Mouse (Mus musculus): ENCODE data around the gene Htt. TPM values are rescaled to one million over a fixed set of nuclear protein-coding genes. Genes with fewer than 3 reads are reported as not detected.

Htt gene
- polyA plus RNA-seq, 1 experiment from 2014 or later: 17.1 TPM

GRCm38 (mm10) chr5:34902811-34903385 is 141.4 kb downstream of the Htt start:
- no peaks in the 10 kb centered on the region for H3K4me1 ChIP-seq
- no peak overlapping the region for H3K4me3 ChIP-seq
- no peaks in the 10 kb centered on the region for H3K27me3 ChIP-seq (ENCODE audit: low read depth, poor library complexity, severe bottlenecking)
- no peak for DNase-seq (ENCODE audit: low spot score)
- WGBS: 94% methylated on average over 5 of the region's 5 CpGs
- H3K9me3 ChIP-seq (replicated peaks): no peaks in the 10 kb centered on the region
- H3K27ac ChIP-seq: no peak overlapping the region
- peaks cover 98% of the 10 kb centered on the region for H3K36me3 ChIP-seq

DNA sequence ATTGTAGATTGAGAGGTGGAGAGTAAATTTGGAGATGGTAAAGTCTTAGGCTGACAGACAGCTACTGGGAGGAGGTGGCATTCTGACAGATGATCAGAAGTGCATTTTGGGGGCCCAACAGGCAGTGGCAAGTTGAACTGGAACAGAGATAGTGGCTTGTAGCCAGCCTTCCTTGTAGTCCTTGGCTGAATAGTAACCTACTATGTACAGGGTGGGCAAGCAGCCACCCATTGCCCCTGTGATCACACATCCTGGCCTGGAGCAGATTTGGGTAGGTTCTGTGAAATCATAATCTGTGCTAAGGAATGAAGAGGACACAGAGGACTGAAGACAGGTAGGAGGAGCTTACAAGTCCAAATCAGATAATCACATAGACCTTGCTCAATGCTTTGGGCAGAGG is 142.9 kb downstream of the Htt start:
- Histone ChIP-seq H3K4me3 (no peak overlapping the region), H3K4me1 (no peaks in the 10 kb centered on the region), H3K36me3 (peaks cover 97% of the 10 kb centered on the region), H3K9me3 (replicated peaks) (no peaks in the 10 kb centered on the region), H3K27me3 (ENCODE audit: low read depth, poor library complexity, severe bottlenecking) (no peaks in the 10 kb centered on the region), H3K27ac (no peak overlapping the region)
- no peak for DNase-seq (ENCODE audit: low spot score)

GRCm38 (mm10) chr5:34907230-34907629 is 145.7 kb downstream of the Htt start:
- Histone ChIP-seq H3K27ac (no peak overlapping the region), H3K4me3 (no peak overlapping the region), H3K4me1 (no peaks in the 10 kb centered on the region), H3K27me3 (ENCODE audit: low read depth, poor library complexity, severe bottlenecking) (no peaks in the 10 kb centered on the region), H3K9me3 (replicated peaks) (no peaks in the 10 kb centered on the region), H3K36me3 (peaks cover 85% of the 10 kb centered on the region)
- DNase-seq (ENCODE audit: low spot score): no peak
- 93% methylated on average over 4 of the region's 4 CpGs for WGBS

DNA sequence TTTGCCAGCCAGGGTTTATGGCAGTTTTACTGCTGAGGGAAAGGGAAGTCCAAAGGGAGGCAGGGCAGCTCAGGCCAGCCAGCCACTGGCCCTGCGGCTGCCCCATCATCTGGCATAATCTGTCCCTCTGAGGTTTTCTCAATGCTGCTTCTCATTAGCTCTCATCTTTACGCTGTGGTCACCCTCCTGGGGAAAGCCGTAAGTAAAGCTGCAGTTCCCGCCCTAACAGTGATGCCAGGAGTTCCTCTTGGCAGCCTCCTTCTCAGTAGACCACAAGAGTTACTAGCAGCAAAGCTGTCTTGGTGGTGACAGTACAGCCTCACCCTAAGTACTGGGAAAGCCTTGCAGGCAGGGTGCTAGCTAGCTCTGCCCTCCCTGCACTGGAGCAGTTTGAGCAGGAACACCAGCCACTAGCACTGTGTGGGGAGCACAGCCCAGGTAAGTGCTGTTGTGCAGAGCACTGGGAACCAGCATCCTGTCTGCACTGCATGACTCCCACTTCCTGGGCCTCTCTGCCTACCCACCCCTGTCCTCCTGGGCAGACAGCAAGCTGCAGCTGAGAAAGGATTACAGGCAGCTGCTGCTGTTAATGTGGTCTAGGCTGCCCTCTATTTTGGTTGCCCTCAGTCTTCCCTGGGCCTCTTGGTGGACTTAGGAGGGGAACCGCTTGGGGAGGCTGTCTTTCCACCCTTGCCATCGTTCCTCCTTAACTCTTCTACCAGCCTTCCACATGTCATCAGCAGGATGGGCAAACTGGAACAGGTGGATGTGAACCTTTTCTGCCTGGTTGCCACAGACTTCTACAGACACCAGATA is 146.6 kb downstream of the Htt start, which contains the start of gene Msantd1:
Gene Msantd1, plus strand, starts transcription at position 103 of the 816 bp plus-strand sequence.
- Histone ChIP-seq H3K27me3 (ENCODE audit: low read depth, poor library complexity, severe bottlenecking) (no peaks in the 10 kb centered on the region), H3K27ac (peak within 1 kb of the TSS; percentile 30; the same call in 1 of the 2 replicates), H3K9me3 (replicated peaks) (no peaks in the 10 kb centered on the region), H3K36me3 (peaks cover 76% of the 10 kb centered on the region), H3K4me1 (no peaks in the 10 kb centered on the region), H3K4me3 (no peak within 1 kb of the TSS)
- DNase-seq (ENCODE audit: low spot score): no peak
- 87% methylated on average over 6 of the region's 6 CpGs for WGBS

DNA sequence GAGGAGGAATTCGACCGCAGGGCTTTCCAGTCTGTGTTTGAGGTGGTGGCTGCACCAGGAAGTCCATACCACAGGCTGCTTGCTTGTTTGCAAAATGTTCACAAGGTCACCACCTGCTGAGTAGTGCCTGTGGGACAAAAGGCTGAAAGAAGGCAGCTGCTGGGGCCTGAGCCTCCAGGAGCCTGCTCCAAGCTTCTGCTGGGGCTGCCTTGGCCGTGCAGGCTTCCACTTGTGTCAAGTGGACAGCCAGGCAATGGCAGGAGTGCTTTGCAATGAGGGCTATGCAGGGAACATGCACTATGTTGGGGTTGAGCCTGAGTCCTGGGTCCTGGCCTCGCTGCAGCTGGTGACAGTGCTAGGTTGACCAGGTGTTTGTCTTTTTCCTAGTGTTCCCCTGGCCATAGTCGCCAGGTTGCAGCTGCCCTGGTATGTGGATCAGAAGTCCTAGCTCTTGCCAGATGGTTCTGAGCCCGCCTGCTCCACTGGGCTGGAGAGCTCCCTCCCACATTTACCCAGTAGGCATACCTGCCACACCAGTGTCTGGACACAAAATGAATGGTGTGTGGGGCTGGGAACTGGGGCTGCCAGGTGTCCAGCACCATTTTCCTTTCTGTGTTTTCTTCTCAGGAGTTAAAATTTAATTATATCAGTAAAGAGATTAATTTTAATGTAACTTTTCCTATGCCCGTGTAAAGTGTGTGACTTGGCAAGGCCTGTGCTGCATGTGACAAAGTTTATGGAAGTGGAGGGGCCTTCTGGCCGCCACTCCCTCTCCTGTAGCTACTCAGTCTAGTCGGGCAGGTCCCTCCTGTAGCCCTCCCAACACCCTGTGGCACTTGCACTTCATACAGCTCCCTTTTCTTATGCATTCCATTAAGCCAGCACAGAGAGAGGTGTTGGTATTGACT is 147.4 kb downstream of the Htt start:
- Histone ChIP-seq H3K9me3 (replicated peaks) (no peaks in the 10 kb centered on the region), H3K4me1 (no peaks in the 10 kb centered on the region), H3K27me3 (ENCODE audit: low read depth, poor library complexity, severe bottlenecking) (no peaks in the 10 kb centered on the region), H3K36me3 (peaks cover 69% of the 10 kb centered on the region), H3K27ac (no peak overlapping the region), H3K4me3 (no peak overlapping the region)
- no peak for DNase-seq (ENCODE audit: low spot score)
- 86% methylated on average over 9 of the region's 9 CpGs for WGBS

DNA sequence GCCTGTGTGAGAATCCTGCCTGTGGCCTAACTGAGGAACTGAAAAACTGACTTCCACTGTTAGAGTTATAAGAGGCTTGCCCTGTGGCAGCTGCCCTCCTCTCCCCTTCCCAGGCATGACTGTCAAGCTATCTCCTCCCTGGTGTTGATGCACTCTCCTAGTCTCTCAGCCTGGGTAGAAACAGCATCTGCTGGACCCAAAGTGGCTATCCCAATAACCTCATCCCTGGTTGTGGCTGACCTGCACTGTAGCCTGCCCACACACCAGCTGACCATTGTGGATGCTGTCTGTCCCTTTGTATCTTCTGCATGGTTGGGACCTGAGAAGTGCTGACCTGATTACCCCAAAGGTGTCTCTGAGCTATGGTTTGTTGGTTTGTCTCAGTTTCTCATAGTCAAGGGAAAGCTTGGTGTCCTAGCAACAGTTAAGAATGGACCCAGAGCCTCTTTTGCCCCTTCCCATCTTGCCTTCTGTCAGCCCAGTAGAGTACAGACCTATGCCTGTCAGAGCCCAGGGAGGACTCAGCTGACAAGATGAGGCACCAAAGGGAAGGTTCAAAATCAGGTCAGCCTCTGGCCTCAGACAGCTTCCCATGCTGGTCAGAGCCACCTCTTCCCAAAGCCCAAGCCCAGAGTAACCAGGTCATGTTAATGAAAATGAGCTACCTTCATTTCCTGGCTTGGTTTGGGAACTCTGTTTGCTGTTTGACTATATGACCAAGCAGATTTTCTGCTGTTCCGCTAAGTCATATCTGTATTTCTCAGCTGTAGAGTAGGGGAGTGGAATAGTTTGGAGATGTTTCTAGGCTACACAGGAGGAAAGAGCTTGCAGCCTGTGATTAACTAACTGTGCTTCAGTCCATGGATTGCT is 148.3 kb downstream of the Htt start:
- Histone ChIP-seq H3K27ac (no peak overlapping the region), H3K4me3 (no peak overlapping the region), H3K9me3 (replicated peaks) (no peaks in the 10 kb centered on the region), H3K4me1 (no peaks in the 10 kb centered on the region), H3K27me3 (ENCODE audit: low read depth, poor library complexity, severe bottlenecking) (no peaks in the 10 kb centered on the region), H3K36me3 (peaks cover 60% of the 10 kb centered on the region)
- no peak for DNase-seq (ENCODE audit: low spot score)
- WGBS: 94% methylated on average over 1 of the region's 1 CpGs

- H3K36me3 ChIP-seq: peaks cover 54% of the 10 kb centered on the region
- H3K9me3 ChIP-seq (replicated peaks): no peaks in the 10 kb centered on the region
- H3K4me1 ChIP-seq: no peaks in the 10 kb centered on the region
- H3K27me3 ChIP-seq (ENCODE audit: low read depth, poor library complexity, severe bottlenecking): no peaks in the 10 kb centered on the region
- H3K27ac ChIP-seq: no peak overlapping the region
- 86% methylated on average over 4 of the region's 4 CpGs for WGBS
- no peak for DNase-seq (ENCODE audit: low spot score)
- H3K4me3 ChIP-seq: no peak overlapping the region
Observed at GRCm38 (mm10) chr5:34910504-34910815, 148.9 kb downstream of the Htt start.

DNA sequence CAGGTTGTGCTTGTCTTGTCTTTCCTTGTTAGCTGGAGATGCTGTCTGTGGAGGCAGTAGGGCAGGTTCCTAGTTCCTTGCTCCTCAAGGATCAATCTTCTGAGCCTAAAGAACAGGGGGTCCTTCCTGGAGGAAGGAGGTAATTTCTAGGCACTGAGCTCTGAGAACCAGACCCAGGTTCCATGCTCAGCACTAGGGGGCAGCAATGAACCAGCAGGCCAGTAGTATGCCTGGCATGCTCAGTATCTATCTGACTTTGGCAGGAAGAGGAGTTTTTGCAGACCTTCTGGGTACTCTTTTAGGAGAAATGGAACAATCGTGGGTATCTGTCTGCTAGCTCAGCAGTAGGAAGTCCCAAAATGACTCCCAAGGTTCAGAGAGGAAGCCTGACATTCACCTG is 154.3 kb downstream of the Htt start:
- Histone ChIP-seq H3K27ac (no peak overlapping the region), H3K4me3 (no peak overlapping the region), H3K36me3 (peaks cover 3% of the 10 kb centered on the region; the same call in 1 of the 2 replicates), H3K9me3 (replicated peaks) (no peaks in the 10 kb centered on the region), H3K4me1 (peaks cover 9% of the 10 kb centered on the region), H3K27me3 (ENCODE audit: low read depth, poor library complexity, severe bottlenecking) (no peaks in the 10 kb centered on the region)
- peak; percentile 56 for DNase-seq (ENCODE audit: low spot score)
- WGBS: 39% methylated on average over 1 of the region's 1 CpGs

GRCm38 (mm10) chr5:34917234-34917655 is 155.7 kb downstream of the Htt start:
- no peak overlapping the region for H3K27ac ChIP-seq
- 83% methylated on average over 10 of the region's 10 CpGs for WGBS

DNA sequence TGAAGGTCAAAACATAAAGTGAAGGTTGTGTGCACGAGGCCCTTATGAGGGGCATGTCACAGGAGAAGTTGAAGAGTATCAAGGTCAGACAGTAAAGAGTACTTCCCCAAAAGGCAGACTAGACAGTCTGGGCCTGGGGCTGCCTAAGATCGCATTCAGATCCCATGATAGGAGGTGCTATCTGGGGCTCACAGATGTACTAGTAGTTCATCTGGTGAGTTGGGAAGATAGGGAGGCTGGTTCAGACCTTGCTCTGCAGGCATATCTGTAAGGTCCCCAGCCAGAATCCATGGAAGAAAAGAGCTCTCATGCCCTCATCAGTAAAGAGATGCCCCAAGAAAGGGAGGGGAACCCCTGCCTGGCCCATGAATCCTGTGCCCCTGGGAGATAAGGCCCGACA is 157.2 kb downstream of the Htt start:
- DNase-seq (ENCODE audit: low spot score): no peak
- no peak overlapping the region for H3K27ac ChIP-seq
- no peaks in the 10 kb centered on the region for H3K9me3 ChIP-seq (replicated peaks)
- 88% methylated on average over 3 of the region's 3 CpGs for WGBS
- H3K36me3 ChIP-seq: peaks cover 9% of the 10 kb centered on the region
- H3K27me3 ChIP-seq (ENCODE audit: low read depth, poor library complexity, severe bottlenecking): no peaks in the 10 kb centered on the region
- peaks cover 9% of the 10 kb centered on the region for H3K4me1 ChIP-seq
- no peak overlapping the region for H3K4me3 ChIP-seq

More at GRCm38 (mm10) chr5:34917234-34917655, 155.7 kb downstream of the Htt start:
- H3K27me3 ChIP-seq (ENCODE audit: low read depth, poor library complexity, severe bottlenecking): no peaks in the 10 kb centered on the region
- DNase-seq (ENCODE audit: low spot score): no peak
- no peaks in the 10 kb centered on the region for H3K9me3 ChIP-seq (replicated peaks)
- no peak overlapping the region for H3K4me3 ChIP-seq
- H3K36me3 ChIP-seq: 0 out of 2 replicates have a peak, but pooled peaks cover 4% of the 10 kb centered on the region
- peaks cover 9% of the 10 kb centered on the region for H3K4me1 ChIP-seq

GRCm38 (mm10) chr5:34922531-34922930 is 161.0 kb downstream of the Htt start:
- peaks cover 12% of the 10 kb centered on the region for H3K36me3 ChIP-seq
- no peak overlapping the region for H3K27ac ChIP-seq
- DNase-seq (ENCODE audit: low spot score): no peak
- peaks cover under 1% of the 10 kb centered on the region; the same call in 1 of the 2 replicates for H3K4me1 ChIP-seq
- H3K4me3 ChIP-seq: no peak overlapping the region
- H3K9me3 ChIP-seq (replicated peaks): no peaks in the 10 kb centered on the region
- WGBS: 60% methylated on average over 6 of the region's 6 CpGs
- H3K27me3 ChIP-seq (ENCODE audit: low read depth, poor library complexity, severe bottlenecking): no peaks in the 10 kb centered on the region

DNA sequence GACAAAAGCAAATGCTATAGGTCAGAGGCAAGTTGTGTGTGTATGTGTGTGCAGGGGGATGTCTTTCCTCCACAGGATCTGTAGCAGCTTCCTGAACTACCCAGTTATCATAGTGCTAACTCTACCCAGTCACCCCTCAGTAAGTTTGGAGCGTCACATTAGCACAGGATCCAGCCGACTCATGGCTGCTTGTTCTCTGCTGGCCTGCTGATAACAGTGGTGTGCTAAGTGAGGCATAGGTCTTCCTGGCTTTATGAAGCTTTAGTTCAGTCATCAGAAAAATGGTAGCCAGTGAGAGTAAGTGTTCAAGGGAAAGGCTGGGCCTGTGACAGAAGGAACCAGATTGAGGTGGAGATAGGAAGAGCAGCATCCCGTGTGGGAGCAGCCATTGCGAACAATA is 162.4 kb downstream of the Htt start:
- Histone ChIP-seq H3K36me3 (peaks cover 12% of the 10 kb centered on the region), H3K27me3 (ENCODE audit: low read depth, poor library complexity, severe bottlenecking) (no peaks in the 10 kb centered on the region), H3K27ac (no peak overlapping the region), H3K9me3 (replicated peaks) (no peaks in the 10 kb centered on the region), H3K4me1 (no peaks in the 10 kb centered on the region), H3K4me3 (no peak overlapping the region)
- 93% methylated on average over 4 of the region's 4 CpGs for WGBS
- no peak for DNase-seq (ENCODE audit: low spot score)

Measured in limb, embryonic 10.5 days (tissue).